Mouse (Mus musculus): Measurements from ENCODE around the gene Cdyl2.

Cdyl2 gene

GRCm38 (mm10) chr8:116673052-116673451 lies 59.7 kb downstream of the Cdyl2 start:
- DNase-seq (ENCODE audit: inconsistent age in 2 of 2, low spot score in 1 of 2) = no peak

GRCm38 (mm10) chr8:116671543-116671942 lies 61.2 kb downstream of the Cdyl2 start:
- peak; percentile 28 to 61 for DNase-seq (ENCODE audit: inconsistent age in 2 of 2, low spot score in 1 of 2)

GRCm38 (mm10) chr8:116670604-116671003 lies 62.2 kb downstream of the Cdyl2 start:
- no peak for DNase-seq (ENCODE audit: inconsistent age in 2 of 2, low spot score in 1 of 2)

GRCm38 (mm10) chr8:116668977-116669376 lies 63.8 kb downstream of the Cdyl2 start:
- no peak for DNase-seq (ENCODE audit: inconsistent age in 2 of 2, low spot score in 1 of 2)

GRCm38 (mm10) chr8:116666781-116667325 lies 65.9 kb downstream of the Cdyl2 start:
- no peak for DNase-seq (ENCODE audit: inconsistent age in 2 of 2, low spot score in 1 of 2)

GRCm38 (mm10) chr8:116661521-116661920 lies 71.3 kb downstream of the Cdyl2 start:
- DNase-seq (ENCODE audit: inconsistent age in 2 of 2, low spot score in 1 of 2) = no peak

GRCm38 (mm10) chr8:116656811-116657210 lies 76.0 kb downstream of the Cdyl2 start:
- DNase-seq (ENCODE audit: inconsistent age in 2 of 2, low spot score in 1 of 2) = no peak

GRCm38 (mm10) chr8:116654881-116655280 lies 77.9 kb downstream of the Cdyl2 start:
- DNase-seq (ENCODE audit: inconsistent age in 2 of 2, low spot score in 1 of 2) = no peak

- no peak for DNase-seq (ENCODE audit: inconsistent age in 2 of 2, low spot score in 1 of 2)
Observed at GRCm38 (mm10) chr8:116652949-116653348, 79.8 kb downstream of the Cdyl2 start.

- DNase-seq (ENCODE audit: inconsistent age in 2 of 2, low spot score in 1 of 2) = no peak
Observed at GRCm38 (mm10) chr8:116649975-116650725, 82.6 kb downstream of the Cdyl2 start.

- no peak for DNase-seq (ENCODE audit: inconsistent age in 2 of 2, low spot score in 1 of 2)
Observed at GRCm38 (mm10) chr8:116645376-116645775, 87.4 kb downstream of the Cdyl2 start.

- DNase-seq (ENCODE audit: inconsistent age in 2 of 2, low spot score in 1 of 2) = no peak
Observed at GRCm38 (mm10) chr8:116640925-116641324, 91.9 kb downstream of the Cdyl2 start.

GRCm38 (mm10) chr8:116637998-116638397 lies 94.8 kb downstream of the Cdyl2 start:
- DNase-seq (ENCODE audit: inconsistent age in 2 of 2, low spot score in 1 of 2) = no peak

GRCm38 (mm10) chr8:116637193-116637592 lies 95.6 kb downstream of the Cdyl2 start:
- DNase-seq (ENCODE audit: inconsistent age in 2 of 2, low spot score in 1 of 2) = no peak

- no peak for DNase-seq (ENCODE audit: inconsistent age in 2 of 2, low spot score in 1 of 2)
Observed at GRCm38 (mm10) chr8:116636396-116636795, 96.4 kb downstream of the Cdyl2 start.

GRCm38 (mm10) chr8:116635972-116636371 lies 96.8 kb downstream of the Cdyl2 start:
- DNase-seq (ENCODE audit: inconsistent age in 2 of 2, low spot score in 1 of 2) = no peak

GRCm38 (mm10) chr8:116635261-116635660 lies 97.5 kb downstream of the Cdyl2 start:
- DNase-seq (ENCODE audit: inconsistent age in 2 of 2, low spot score in 1 of 2) = no peak

GRCm38 (mm10) chr8:116634436-116634835 lies 98.4 kb downstream of the Cdyl2 start:
- no peak for DNase-seq (ENCODE audit: inconsistent age in 2 of 2, low spot score in 1 of 2)

- DNase-seq (ENCODE audit: inconsistent age in 2 of 2, low spot score in 1 of 2) = no peak
Observed at GRCm38 (mm10) chr8:116633470-116634150, 99.2 kb downstream of the Cdyl2 start.

GRCm38 (mm10) chr8:116630066-116630465 lies 102.7 kb downstream of the Cdyl2 start:
- DNase-seq (ENCODE audit: inconsistent age in 2 of 2, low spot score in 1 of 2) = no peak

- DNase-seq (ENCODE audit: inconsistent age in 2 of 2, low spot score in 1 of 2) = peak in 1 of 2 experiments; percentile 6
Observed at GRCm38 (mm10) chr8:116628975-116629374, 103.8 kb downstream of the Cdyl2 start.

GRCm38 (mm10) chr8:116627854-116628479 lies 104.8 kb downstream of the Cdyl2 start:
- no peak for DNase-seq (ENCODE audit: inconsistent age in 2 of 2, low spot score in 1 of 2)
